Mouse (Mus musculus): Measurements from ENCODE around the gene 6330409D20Rik.

DNA sequence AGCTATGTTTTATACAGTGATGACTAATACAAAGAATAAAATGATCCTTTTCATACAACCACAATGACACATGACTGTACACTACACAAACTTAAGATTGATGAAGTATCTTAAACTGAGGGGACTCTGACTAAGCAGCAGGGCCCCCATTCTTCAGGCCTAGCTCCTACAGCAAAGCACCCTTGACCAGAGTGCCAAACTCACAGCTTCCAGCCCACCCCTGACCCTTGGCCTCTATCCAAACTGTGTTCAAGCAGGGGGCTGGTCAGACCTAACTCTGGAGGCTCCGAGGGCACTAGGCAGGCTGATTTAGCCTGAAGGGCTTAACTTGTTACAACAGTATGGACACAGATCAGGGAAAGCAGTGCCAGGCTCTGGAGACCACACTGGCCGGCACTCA is 47.8 kb upstream of the 6330409D20Rik start:
- TF ChIP-seq MAFK (IDR thresholded peaks at IDR 0.05; ENCODE audit: insufficient read depth, low read depth, low read length) (no peak), HCFC1 (IDR thresholded peaks at IDR 0.05; ENCODE audit: borderline replicate concordance, insufficient read depth, low read length) (no peak), ZC3H11A (IDR thresholded peaks at IDR 0.05; ENCODE audit: borderline replicate concordance, low read depth, low read length) (no peak), ZNF384 (IDR thresholded peaks at IDR 0.05; ENCODE audit: low read depth, low read length) (no peak), CHD2 (IDR thresholded peaks at IDR 0.05; ENCODE audit: low read depth, low read length) (no peak)
